Mouse (Mus musculus) stomach, postnatal 0 days (tissue): ENCODE measurements around the gene Gas2.

Experiments used
- CTCF ChIP-seq: IDR thresholded peaks from 2 replicates; pipeline ENCODE4 v1.5.1; 2016; ENCODE audit warnings: antibody characterized with exemption, low read depth, mild to moderate bottlenecking, moderate library complexity
- EP300 ChIP-seq: optimal IDR thresholded peaks from 2 replicates; pipeline ENCODE3; 2016; ENCODE audit warnings: antibody characterized with exemption

DNA sequence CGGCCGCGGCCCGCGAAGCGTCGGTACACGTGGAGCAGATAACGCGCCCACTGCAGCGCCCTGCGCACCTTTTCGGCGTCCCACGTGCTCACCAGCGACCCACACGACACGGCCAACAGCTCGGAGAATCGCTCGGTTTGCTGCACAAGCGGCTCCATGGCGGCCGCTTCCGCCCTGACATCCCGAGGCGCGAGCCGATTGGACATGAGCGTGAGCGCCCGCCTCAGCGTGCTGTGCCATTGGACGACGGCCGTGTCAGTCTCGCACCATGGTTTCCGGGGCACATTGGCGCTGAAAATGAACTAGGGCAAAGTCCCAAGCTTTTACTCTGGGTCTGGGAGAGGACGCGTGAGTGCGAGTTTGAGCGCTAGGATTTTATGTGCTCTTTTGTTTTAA lies 280 bp downstream of the Gas2 start, which contains the start of gene Fancf:
- TF ChIP-seq CTCF (no peak; the same call in 1 of the 2 replicates), EP300 (no peak)
